Mouse (Mus musculus) forelimb bud, embryonic 11.5 days (tissue): ENCODE measurements around the gene BC061237.
"Not testable (repeated sequence)": the region's sequence is repeated elsewhere in the genome, so short reads cannot be mapped to it uniquely, and the experiment has no call there.

Experiments
- DNase-seq: peaks from one replicate; pipeline ENCODE4 v3.0.0-alpha.2; 2012; ENCODE audit warnings: low read depth, low spot score

Gene BC061237

GRCm38 (mm10) chr14:44492163-44492562, at the start of gene BC061237:
Gene BC061237 (plus strand): TSS chr14:44492463.
- DNase-seq = not testable (repeated sequence)

GRCm38 (mm10) chr14:44517976-44518375, 25.7 kb downstream of the BC061237 start, which contains the start of gene Gm17093:
Gene Gm17093 (plus strand): TSS chr14:44518276.
- not testable (repeated sequence) for DNase-seq

GRCm38 (mm10) chr14:44547961-44548360, 55.7 kb downstream of the BC061237 start:
- not testable (repeated sequence) for DNase-seq
